Mouse (Mus musculus): Measurements from ENCODE around the gene Psmb7.

GRCm38 (mm10) chr2:38616956-38617872 is 26.7 kb downstream of the Psmb7 start:
- TF ChIP-seq POLR2A (IDR thresholded peaks at IDR 0.05; ENCODE audit: borderline replicate concordance, extremely low read depth, insufficient read depth, insufficient read length, poor library complexity, severe bottlenecking) (no peak), CTCF (IDR thresholded peaks at IDR 0.05; ENCODE audit: borderline replicate concordance, extremely low read depth, insufficient read depth, insufficient read length) (no peak)
